Mouse (Mus musculus) telencephalon, adult 2 months (tissue): Measurements from ENCODE around the gene Evc.

Source experiments
- DNase-seq: peaks from one replicate; pipeline ENCODE4 v3.0.0-alpha.2; 2011; ENCODE audit warnings: low read depth, low spot score

Evc gene

DNA sequence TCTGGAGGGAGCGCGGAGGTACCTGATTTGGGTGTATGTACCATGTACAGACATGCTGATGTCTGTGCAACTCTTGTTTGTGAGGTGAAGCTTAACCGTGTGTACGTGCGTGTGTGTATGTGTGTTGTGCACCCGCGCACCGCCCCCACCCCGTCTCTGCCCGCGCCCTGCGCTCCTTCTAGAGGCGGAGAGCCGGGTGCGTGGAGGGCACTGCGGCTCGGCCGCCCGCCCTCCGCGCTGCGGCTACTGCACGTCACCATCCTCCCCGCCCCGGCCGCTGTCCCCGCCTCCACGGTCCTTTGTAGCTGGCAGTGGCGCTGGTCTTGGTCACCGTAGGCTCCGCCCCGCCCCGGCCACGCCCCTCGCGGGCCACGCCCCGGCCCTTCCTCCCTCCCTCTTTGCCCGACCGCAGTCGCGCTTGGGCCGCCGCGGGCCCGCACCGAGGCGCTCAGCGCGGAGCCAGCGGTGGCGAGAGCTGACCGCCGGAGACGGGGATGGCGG lies 95.0 kb downstream of the Evc start, which contains the start of gene Crmp1:
Crmp1 (plus strand) TSS at position 290 of the 501 bp plus-strand sequence.
- no peak for DNase-seq

DNA sequence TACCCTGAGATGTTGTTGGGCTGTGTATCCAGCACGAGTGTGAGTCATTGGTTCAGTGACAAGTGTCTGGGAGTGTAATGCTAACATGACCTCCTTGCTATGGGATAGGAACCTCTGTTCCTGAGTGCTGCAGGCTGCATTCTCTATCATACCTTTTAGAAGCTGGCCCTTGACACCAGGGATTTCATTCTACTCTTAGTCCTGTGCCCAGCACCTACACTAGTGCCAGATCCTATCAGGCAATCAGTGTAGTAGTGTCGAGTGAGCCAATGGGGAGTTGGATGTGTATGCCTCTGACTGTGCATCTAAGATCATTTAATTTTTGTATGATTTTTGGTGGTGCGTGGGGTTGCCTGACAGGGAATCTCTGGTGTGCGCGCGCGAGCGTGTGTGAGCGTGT lies 95.5 kb downstream of the Evc start:
- no peak for DNase-seq

DNA sequence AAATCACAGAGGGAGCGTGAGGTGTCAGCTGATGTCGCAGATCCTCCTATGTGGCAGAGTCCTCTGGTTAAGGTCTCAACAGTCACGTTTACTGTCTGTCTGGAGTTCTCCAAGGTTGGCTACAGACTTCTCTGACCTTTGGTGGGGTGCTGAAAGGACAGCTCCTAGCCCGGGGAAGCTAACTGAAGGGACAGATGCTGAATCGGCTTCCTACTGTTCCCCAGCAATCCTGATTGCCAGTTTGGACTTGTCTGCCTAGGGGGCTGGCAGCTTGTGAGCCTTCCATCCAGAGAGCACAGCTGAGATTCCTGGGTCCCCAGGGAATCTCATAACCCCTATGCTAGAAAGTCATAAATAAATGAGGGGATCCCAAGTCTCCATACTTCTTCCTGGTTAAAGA lies 96.1 kb downstream of the Evc start:
- DNase-seq = no peak
